Mouse (Mus musculus): ENCODE data around the gene 4930407I10Rik.
A peak's percentile ranks its signal among the peaks of the same experiment; 100 is the strongest.

The 4930407I10Rik gene

GRCm38 (mm10) chr15:82052544-82052943, 6.4 kb upstream of the 4930407I10Rik start:
- DNase-seq (ENCODE audit: low spot score) = no peak

- DNase-seq (ENCODE audit: low spot score) = no peak
Measured at GRCm38 (mm10) chr15:82063909-82064308, 5.0 kb downstream of the 4930407I10Rik start.

- peak; percentile 83 for DNase-seq (ENCODE audit: low spot score)
Measured at GRCm38 (mm10) chr15:82065511-82065910, 6.6 kb downstream of the 4930407I10Rik start.

- peak; percentile 56 for DNase-seq (ENCODE audit: low spot score)
Measured at GRCm38 (mm10) chr15:82069898-82070297, 10.9 kb downstream of the 4930407I10Rik start, which contains the start of gene Mei1. Gene Mei1 (plus strand): TSS chr15:82069996.

- DNase-seq (ENCODE audit: low spot score) = no peak
Measured at GRCm38 (mm10) chr15:82071816-82072469, 13.0 kb downstream of the 4930407I10Rik start.

- DNase-seq (ENCODE audit: low spot score) = no peak
Measured at GRCm38 (mm10) chr15:82073490-82073889, 14.5 kb downstream of the 4930407I10Rik start.

- no peak for DNase-seq (ENCODE audit: low spot score)
Measured at GRCm38 (mm10) chr15:82079883-82080282, 20.9 kb downstream of the 4930407I10Rik start.

GRCm38 (mm10) chr15:82081161-82081560, 22.2 kb downstream of the 4930407I10Rik start:
- no peak for DNase-seq (ENCODE audit: low spot score)

GRCm38 (mm10) chr15:82085606-82086005, 26.7 kb downstream of the 4930407I10Rik start:
- DNase-seq (ENCODE audit: low spot score) = no peak

GRCm38 (mm10) chr15:82086131-82086530, 27.2 kb downstream of the 4930407I10Rik start:
- no peak for DNase-seq (ENCODE audit: low spot score)

GRCm38 (mm10) chr15:82087266-82087665, 28.3 kb downstream of the 4930407I10Rik start:
- no peak for DNase-seq (ENCODE audit: low spot score)

- DNase-seq (ENCODE audit: low spot score) = no peak
Measured at GRCm38 (mm10) chr15:82091061-82091460, 32.1 kb downstream of the 4930407I10Rik start.

GRCm38 (mm10) chr15:82106953-82107555, 48.1 kb downstream of the 4930407I10Rik start:
- no peak for DNase-seq (ENCODE audit: low spot score)

Measured in testis, postnatal 14 days (tissue).